Mouse (Mus musculus) hematopoietic multipotent progenitor cell, adult 10-12 weeks (in vitro differentiated cells): Measurements from ENCODE around the gene Gm8334. TPM values are rescaled to one million over a fixed set of nuclear protein-coding genes. Genes with fewer than 3 reads are reported as not detected.

Source experiments
- polyA plus RNA-seq: library from polyadenylated mRNA; stranded (reverse); fragments of >175 nt; gene quantifications from 2 replicates; pipeline ENCODE4 v1.2.3, GENCODE M21; 2012; ENCODE audit warnings: low replicate concordance

Gene Gm8334
- polyA plus RNA-seq = not detected in 2 replicates

DNA sequence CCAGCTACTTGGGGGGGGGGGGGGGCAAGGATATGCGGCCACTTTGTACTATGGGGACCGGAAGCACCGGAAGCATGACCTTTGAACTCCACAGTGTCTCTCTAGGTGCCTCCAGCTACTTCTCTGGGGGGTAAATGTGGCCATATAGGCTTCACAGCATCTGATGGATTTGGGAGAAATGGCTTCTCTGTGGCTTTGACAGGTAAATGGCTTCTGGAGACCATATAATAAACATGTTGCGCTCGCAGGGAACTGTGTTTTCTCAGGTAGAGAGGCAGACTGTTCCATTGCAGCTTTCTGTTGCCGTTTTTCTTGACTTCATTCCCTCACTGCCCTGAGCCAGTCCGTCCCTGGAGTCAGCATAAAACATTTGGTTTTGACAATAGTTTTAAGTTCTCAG, at the start of gene Gm8334:
TSS of gene Gm8334 (minus strand) at position 101 of the 400 bp plus-strand sequence.

DNA sequence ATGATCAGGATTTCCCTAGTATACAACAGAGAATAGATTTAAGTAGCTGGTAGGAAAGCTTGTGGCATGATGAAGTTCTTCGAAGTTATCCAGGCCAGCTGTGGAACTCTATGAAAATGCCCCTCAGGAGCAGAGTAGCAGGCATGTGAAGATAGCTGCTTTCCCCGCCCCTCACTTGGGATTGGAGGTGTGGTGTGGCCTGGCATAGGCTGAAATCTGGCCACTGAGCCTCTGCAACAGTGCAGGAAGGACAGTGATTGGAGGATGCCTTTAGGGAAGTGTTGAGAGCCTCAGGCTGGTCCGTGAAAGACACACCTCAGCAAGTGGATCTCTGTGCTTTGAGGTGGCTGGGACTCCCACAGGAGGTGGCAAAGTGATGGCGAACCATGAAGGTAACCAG, 48.3 kb upstream of the Gm8334 start, which contains the start of gene Gm15127:
TSS of gene Gm15127 (plus strand) at position 301 of the 400 bp plus-strand sequence.

Other genes with a start within 250 kb of the Gm8334 start
- gene Gm15114, start 126.2 kb downstream of the Gm8334 start, polyA plus RNA-seq = not detected in 2 replicates
- gene Gm15127, start 48.4 kb upstream of the Gm8334 start, polyA plus RNA-seq = not detected in 2 replicates
- not detected in 2 replicates for gene Luzp4, start 242.5 kb upstream of the Gm8334 start, polyA plus RNA-seq